23 mouse cellular contexts compared by ENCODE assay signal in genomic region chr5:98376799-98377090, GRCm38 (mm10). TPM values are rescaled to one million over a fixed set of nuclear protein-coding genes. Genes with fewer than 3 reads are reported as not detected.
"Had no signal": no experiment of that assay in that cellular context is flagged by ENCODE, and none has a peak within 500 bp of the region (broad histone marks: within the 10 kb centered on the region; RNA-seq: fewer than 3 reads in every experiment).

No protein-coding gene starts in this region.

- DNase-seq: gastrocnemius, adult 2 months; gastrocnemius, postnatal 10 days; gastrocnemius, postnatal 25 days; heart, adult 18-20 months; heart, postnatal 14 days; heart, postnatal 36 days; kidney, adult 11 months; kidney, postnatal 14 days; layer of hippocampus, adult 9-11 months; layer of hippocampus, postnatal 36 days; left cerebral cortex, postnatal 4 days had no signal

- H3K9ac ChIP-seq: heart, embryonic 13.5 days; heart, embryonic 15.5 days; hindbrain, embryonic 13.5 days; hindbrain, embryonic 15.5 days; limb, embryonic 13.5 days; limb, embryonic 15.5 days; liver, embryonic 12.5 days; liver, embryonic 14.5 days had no signal

- H3K9me3 ChIP-seq: heart, embryonic 13.5 days; heart, embryonic 15.5 days; hindbrain, embryonic 13.5 days; hindbrain, embryonic 15.5 days; limb, embryonic 13.5 days; limb, embryonic 15.5 days; liver, embryonic 12.5 days had no signal

- H3K27ac ChIP-seq: gastrocnemius, adult 2 months; heart, embryonic 13.5 days; heart, embryonic 15.5 days; hindbrain, embryonic 13.5 days; hindbrain, embryonic 15.5 days; hindbrain, postnatal 0 days; limb, embryonic 13.5 days; limb, embryonic 15.5 days; liver, embryonic 12.5 days; liver, embryonic 14.5 days had no signal

- H3K4me2 ChIP-seq: heart, embryonic 11.5 days; heart, embryonic 13.5 days; heart, embryonic 15.5 days; hindbrain, embryonic 13.5 days; hindbrain, embryonic 15.5 days; limb, embryonic 13.5 days; limb, embryonic 15.5 days; liver, embryonic 12.5 days had no signal

- H3K4me1 ChIP-seq: heart, embryonic 13.5 days; heart, embryonic 15.5 days; hindbrain, embryonic 13.5 days; hindbrain, embryonic 15.5 days; limb, embryonic 13.5 days; limb, embryonic 15.5 days; liver, embryonic 12.5 days had no signal

- ATAC-seq: hindbrain, postnatal 0 days; liver, embryonic 12.5 days had no signal

- H3K36me3 ChIP-seq: heart, embryonic 13.5 days; heart, embryonic 15.5 days; hindbrain, embryonic 13.5 days; hindbrain, embryonic 15.5 days; limb, embryonic 13.5 days; limb, embryonic 15.5 days; liver, embryonic 12.5 days had no signal

- H3K27me3 ChIP-seq: heart, embryonic 13.5 days; heart, embryonic 15.5 days; hindbrain, embryonic 13.5 days; hindbrain, embryonic 15.5 days; limb, embryonic 13.5 days; limb, embryonic 15.5 days; liver, embryonic 12.5 days had no signal

- H3K4me3 ChIP-seq: gastrocnemius, adult 2 months; heart, embryonic 13.5 days; heart, embryonic 15.5 days; hindbrain, embryonic 13.5 days; hindbrain, embryonic 15.5 days; limb, embryonic 13.5 days; limb, embryonic 15.5 days; liver, embryonic 12.5 days had no signal

RNA-seq across cellular contexts. Expression of gene Cfap299, which starts 47.6 kb away (rescaled TPM):
- polyA plus RNA-seq: heart, embryonic 11.5 days; heart, embryonic 15.5 days; intestine, embryonic 14.5 days; liver, adult 2 months; liver, embryonic 12.5 days; liver, embryonic 14.5 days had no signal
